Mouse (Mus musculus): ENCODE data around the gene Ptpra.
"Not testable (repeated sequence)": the region's sequence is repeated elsewhere in the genome, so short reads cannot be mapped to it uniquely, and the experiment has no call there.

The Ptpra gene

GRCm38 (mm10) chr2:130491162-130491561 lies 41.1 kb downstream of the Ptpra start:
- DNase-seq = no peak

DNA sequence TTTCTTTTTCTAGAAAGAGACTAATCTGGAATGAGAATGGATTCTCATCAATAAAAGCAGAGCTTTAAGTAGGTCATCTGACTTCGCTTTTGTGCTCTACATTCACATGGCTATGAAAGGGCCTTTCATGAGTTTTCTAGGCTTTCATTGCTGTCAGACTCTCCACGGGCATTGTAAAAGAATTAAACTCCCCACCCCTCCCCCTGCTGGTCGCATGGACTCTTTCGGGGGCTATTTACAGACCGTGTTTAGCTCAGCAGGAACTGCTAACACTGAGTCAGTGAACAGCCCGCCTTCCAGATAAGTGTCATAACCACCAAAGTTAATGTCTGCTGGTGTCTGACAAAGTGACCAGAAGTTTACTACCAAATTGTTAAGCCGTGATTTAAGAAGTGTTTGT lies 41.5 kb downstream of the Ptpra start:
- DNase-seq = peak; percentile 42 to 67

- DNase-seq = not testable (repeated sequence)
Observed at GRCm38 (mm10) chr2:130495114-130495513, 45.0 kb downstream of the Ptpra start.

DNA sequence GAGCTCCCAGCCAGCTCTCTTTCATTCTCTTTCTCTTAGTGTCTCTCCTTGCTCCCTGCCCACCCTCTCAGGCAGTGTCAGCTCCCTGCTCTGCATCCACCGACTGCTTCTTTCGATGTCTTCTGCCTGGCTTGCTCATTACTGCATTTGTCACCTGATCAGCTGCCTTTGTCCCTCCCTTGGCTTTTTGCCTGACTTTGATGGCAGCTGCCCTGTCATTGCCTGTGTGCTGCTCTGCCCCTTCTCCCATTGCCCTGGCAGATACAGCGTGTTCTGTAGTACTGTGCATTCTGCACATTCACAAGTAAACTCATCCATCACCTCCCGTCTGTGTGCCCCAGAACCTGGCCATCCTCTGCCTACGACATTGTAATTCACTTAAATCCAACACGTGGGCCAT lies 46.0 kb downstream of the Ptpra start:
- peak; percentile 90 to 94 for DNase-seq

DNA sequence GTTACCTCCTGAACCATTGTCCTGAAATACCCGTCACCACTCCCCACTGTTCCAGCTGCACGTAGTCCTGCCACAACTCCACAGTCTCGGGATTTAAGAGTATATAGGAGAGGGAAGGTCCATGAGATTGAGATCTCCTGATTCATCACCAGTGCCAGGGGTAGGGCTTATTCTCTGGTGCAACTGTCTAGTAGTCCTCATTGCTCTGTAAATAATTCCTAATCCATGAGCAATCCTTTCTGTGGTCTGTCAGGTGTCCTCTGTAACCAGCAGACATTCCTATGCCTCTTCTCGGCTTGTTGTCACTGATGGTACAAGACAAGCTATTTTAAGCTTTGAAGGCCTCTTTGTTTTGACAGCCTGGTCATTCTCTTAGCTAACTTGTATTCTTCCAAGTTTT lies 46.9 kb downstream of the Ptpra start:
- DNase-seq = no peak

GRCm38 (mm10) chr2:130499546-130499945 lies 49.5 kb downstream of the Ptpra start:
- peak in 1 of 2 experiments; percentile 29 for DNase-seq

- no peak for DNase-seq
Observed at GRCm38 (mm10) chr2:130501556-130501955, 51.5 kb downstream of the Ptpra start.

GRCm38 (mm10) chr2:130511616-130512015 lies 61.5 kb downstream of the Ptpra start:
- not testable (repeated sequence) for DNase-seq

GRCm38 (mm10) chr2:130513907-130514306 lies 63.8 kb downstream of the Ptpra start:
- no peak for DNase-seq

DNA sequence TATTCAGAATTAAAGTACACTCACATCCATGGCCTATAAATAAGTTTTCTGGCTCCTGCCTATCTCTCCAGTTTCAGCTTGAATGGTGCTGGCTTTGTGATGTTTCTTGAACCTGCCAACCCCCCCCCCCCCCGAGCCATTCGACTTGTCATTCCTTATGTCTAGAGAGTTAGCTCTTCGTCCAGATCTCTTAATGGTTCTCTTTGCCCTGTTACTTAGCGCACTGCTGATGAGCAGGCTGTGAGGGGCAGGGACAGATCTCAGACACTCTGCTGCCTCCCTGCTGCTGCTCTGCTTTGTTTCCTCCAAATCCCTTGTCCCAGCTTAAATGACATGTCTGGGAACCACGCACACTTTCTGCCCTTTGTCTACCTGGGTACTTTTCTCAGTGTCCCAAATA lies 65.7 kb downstream of the Ptpra start:
- DNase-seq = no peak

DNA sequence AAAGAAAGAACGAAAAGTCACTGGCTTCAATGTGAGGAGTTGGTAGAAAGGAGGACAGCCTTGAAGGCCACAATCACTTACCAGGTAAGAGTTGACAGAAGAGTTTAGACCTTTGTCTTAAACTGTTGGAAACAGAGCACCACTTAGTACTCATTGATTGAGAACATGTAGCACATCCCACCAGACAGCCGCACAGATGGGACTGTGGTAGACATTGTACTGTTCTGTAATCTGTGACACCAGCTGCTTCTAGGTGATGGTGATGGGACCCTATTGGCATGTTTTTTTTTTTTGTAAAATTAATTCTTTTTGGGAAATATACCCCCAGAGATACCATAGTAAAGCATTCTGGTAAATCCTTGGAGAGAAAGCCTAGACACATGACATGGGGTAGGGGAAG lies 71.8 kb downstream of the Ptpra start:
- DNase-seq = no peak

DNA sequence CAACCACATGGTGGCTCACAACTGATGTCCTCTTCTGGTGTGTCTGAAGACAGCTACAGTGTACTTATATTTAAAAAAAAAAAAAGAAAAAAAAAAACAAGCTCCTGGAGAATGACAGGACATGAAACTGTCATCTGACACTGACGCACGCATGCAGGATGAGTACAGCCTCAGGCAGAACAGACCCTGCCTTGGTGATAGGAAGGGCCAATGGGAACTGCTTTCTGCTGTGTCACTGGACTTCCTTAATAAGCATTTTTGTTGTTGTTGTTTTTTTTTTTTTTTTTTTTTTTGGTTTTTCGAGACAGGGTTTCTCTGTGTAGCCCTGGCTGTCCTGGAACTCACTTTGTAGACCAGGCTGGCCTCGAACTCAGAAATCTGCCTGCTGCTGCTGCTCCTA lies 75.4 kb downstream of the Ptpra start:
- DNase-seq = not testable (repeated sequence)

GRCm38 (mm10) chr2:130528457-130528856 lies 78.4 kb downstream of the Ptpra start:
- DNase-seq = peak; percentile 21

GRCm38 (mm10) chr2:130529290-130529689 lies 79.2 kb downstream of the Ptpra start:
- no peak for DNase-seq

DNA sequence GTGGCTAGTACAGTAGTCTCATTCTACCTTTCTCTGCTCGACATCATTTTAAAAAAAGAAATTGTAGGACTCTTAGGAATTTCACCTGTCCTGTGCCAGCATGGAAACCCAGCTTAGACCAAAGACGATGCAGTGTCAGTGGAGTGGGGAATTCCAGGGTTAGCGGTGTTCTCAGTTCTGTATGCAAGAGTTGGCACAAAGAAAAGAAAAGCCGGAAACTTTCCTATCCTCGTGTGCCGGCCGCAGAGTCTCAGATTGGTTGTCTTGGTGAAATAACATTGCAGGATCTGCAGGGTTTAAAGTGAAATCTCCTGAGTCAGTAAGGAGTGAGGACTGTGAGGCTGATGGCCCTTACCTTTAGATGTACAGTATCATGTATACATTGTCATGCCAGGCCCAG lies 79.8 kb downstream of the Ptpra start:
- DNase-seq = no peak

- no peak for DNase-seq
Observed at GRCm38 (mm10) chr2:130532201-130532600, 82.1 kb downstream of the Ptpra start.

DNA sequence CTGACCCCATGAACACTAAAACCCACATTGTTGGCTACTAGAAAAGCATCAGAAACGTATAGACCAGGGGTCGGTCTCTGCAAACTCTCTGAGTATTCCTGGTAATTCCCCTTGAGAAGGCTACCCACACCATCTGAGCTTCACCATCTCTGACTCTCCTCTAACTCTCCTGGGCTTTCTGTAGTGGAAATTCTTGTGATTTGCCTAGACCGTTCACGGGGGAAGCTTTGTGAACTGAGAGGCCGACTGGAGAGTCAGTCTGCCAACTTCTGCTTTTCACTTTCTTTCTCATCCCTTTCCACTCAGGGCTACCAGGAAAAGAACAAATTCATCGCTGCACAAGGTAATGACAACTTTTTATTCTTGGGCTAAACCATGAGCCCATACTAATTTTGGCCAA lies 84.9 kb downstream of the Ptpra start:
- no peak for DNase-seq

GRCm38 (mm10) chr2:130536890-130537289 lies 86.8 kb downstream of the Ptpra start:
- DNase-seq = no peak

GRCm38 (mm10) chr2:130538876-130539546 lies 88.9 kb downstream of the Ptpra start:
- no peak for DNase-seq

GRCm38 (mm10) chr2:130540266-130540665 lies 90.2 kb downstream of the Ptpra start:
- DNase-seq = no peak

DNA sequence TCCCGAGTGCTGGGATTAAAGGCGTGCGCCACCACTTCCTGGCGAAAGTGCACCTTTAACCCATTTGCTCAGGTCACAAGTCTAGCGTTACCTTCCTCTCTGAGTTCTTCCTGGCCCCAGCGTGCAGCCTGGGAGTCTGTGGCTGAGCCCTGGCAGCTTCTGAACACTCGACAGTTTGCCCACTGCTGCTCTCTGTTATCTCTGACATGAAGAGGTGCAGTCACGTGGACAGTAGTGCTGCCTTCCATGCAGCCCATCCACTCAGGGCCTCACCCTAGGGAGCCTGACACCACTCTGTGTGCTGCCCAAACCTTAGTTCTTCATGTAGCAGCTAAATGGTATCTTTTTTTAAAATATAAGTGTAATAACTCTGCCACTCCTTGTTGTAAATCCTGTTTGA lies 96.9 kb downstream of the Ptpra start:
- no peak for DNase-seq

DNA sequence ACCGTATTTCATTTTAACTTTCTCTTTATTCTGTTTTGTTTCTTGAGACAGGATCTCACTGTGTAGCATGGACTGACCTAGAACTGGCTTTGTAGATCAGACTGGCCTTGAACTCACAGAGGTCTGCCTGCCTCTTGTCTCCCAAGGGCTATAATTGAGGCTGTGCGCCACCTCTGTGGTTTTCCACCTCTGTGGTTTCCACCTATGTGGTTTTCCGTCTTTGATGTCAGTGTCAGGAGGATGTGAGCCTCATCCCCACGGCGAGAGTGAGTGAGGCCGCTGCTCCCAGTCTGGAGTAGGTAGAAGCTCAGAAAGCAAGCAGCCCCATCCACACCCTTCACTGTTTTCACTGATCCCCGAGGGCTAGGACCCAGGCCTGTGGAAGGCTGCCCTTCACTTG lies 104.8 kb downstream of the Ptpra start:
- DNase-seq = no peak

DNA sequence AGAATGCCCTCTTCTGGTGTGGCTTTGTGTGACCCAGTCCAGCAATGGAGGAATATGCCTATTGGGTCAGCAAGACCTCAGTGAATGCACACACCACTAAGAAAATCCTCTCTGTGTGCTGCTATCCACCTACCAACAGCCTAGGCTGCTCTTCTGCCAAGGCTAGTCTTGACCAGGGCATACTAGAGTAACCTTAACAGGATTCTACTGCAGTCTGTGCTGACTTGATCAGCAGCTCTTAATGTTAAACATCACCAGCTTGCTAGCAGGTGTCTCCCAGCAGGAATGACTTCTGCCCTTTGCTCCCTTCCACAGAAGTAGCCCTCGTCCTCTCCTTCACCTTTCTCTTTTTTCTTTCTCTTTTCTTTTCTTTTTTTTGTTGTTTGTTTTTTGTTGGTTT lies 106.2 kb downstream of the Ptpra start:
- DNase-seq = no peak

GRCm38 (mm10) chr2:130557462-130557861 lies 107.4 kb downstream of the Ptpra start:
- DNase-seq = no peak

DNA sequence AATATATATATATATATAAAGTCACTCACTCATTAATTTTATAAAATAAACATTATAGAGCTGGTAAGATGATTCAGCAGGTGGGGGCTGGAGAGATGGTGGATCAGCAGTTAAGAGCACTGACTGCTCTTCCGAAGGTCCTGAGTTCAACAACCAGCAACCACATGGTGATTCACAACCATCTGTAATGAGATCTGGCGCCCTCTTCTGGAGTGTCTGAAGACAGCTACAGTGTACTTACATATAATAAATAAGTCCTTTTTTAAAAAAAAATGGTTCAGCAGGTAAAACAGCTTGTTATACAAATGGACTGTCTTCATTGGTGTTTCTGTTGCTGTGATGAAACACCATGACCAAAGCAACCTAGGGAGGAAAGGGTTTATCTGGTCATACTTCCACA lies 107.9 kb downstream of the Ptpra start:
- no peak for DNase-seq

Data from cerebellum, postnatal 10 days (tissue).